Mouse (Mus musculus): ENCODE results near the gene Fpr1.
"Not testable (repeated sequence)": the region's sequence is repeated elsewhere in the genome, so short reads cannot be mapped to it uniquely, and the experiment has no call there.

The Fpr1 gene

GRCm38 (mm10) chr17:17883840-17884239 lies at the start of gene Fpr1:
Fpr1 (minus strand) TSS chr17:17883940.
- DNase-seq (ENCODE audit: low spot score): no peak

GRCm38 (mm10) chr17:17917782-17918181 lies 34.0 kb upstream of the Fpr1 start:
- DNase-seq (ENCODE audit: low spot score): no peak

- DNase-seq (ENCODE audit: low spot score): no peak
Measured at GRCm38 (mm10) chr17:17917376-17917775, 33.6 kb upstream of the Fpr1 start.

GRCm38 (mm10) chr17:17912618-17913017 lies 28.9 kb upstream of the Fpr1 start:
- DNase-seq (ENCODE audit: low spot score): not testable (repeated sequence)

GRCm38 (mm10) chr17:17909636-17910421 lies 26.1 kb upstream of the Fpr1 start:
- peak; percentile 68 for DNase-seq (ENCODE audit: low spot score)

GRCm38 (mm10) chr17:17900768-17901167 lies 17.0 kb upstream of the Fpr1 start:
- no peak for DNase-seq (ENCODE audit: low spot score)

- DNase-seq (ENCODE audit: low spot score): no peak
Measured at GRCm38 (mm10) chr17:17899268-17899667, 15.5 kb upstream of the Fpr1 start.

GRCm38 (mm10) chr17:17896039-17896438 lies 12.3 kb upstream of the Fpr1 start:
- DNase-seq (ENCODE audit: low spot score): peak; percentile 34

GRCm38 (mm10) chr17:17889732-17890425 lies 6.1 kb upstream of the Fpr1 start:
- no peak for DNase-seq (ENCODE audit: low spot score)

- no peak for DNase-seq (ENCODE audit: low spot score)
Measured at GRCm38 (mm10) chr17:17887774-17888248, 4.1 kb upstream of the Fpr1 start, which contains the start of the genes Fpr2 and Fpr3. Fpr2 (plus strand) TSS chr17:17887824. Fpr3 (plus strand) TSS chr17:17887852.

GRCm38 (mm10) chr17:17882672-17883071 lies 1.1 kb downstream of the Fpr1 start:
- no peak for DNase-seq (ENCODE audit: low spot score)

GRCm38 (mm10) chr17:17879347-17879746 lies 4.4 kb downstream of the Fpr1 start:
- no peak for DNase-seq (ENCODE audit: low spot score)

GRCm38 (mm10) chr17:17871697-17872096 lies 12.0 kb downstream of the Fpr1 start:
- DNase-seq (ENCODE audit: low spot score): no peak

GRCm38 (mm10) chr17:17870892-17871550 lies 12.7 kb downstream of the Fpr1 start:
- no peak for DNase-seq (ENCODE audit: low spot score)

- no peak for DNase-seq (ENCODE audit: low spot score)
Measured at GRCm38 (mm10) chr17:17866801-17867469, 16.8 kb downstream of the Fpr1 start.

GRCm38 (mm10) chr17:17865168-17865567 lies 18.6 kb downstream of the Fpr1 start:
- no peak for DNase-seq (ENCODE audit: low spot score)

GRCm38 (mm10) chr17:17862360-17862759 lies 21.4 kb downstream of the Fpr1 start:
- DNase-seq (ENCODE audit: low spot score): no peak

GRCm38 (mm10) chr17:17860110-17860509 lies 23.6 kb downstream of the Fpr1 start:
- no peak for DNase-seq (ENCODE audit: low spot score)

GRCm38 (mm10) chr17:17857446-17857845 lies 26.3 kb downstream of the Fpr1 start:
- DNase-seq (ENCODE audit: low spot score): no peak

GRCm38 (mm10) chr17:17856612-17857011 lies 27.1 kb downstream of the Fpr1 start:
- DNase-seq (ENCODE audit: low spot score): no peak

- DNase-seq (ENCODE audit: low spot score): no peak
Measured at GRCm38 (mm10) chr17:17855064-17855838, 28.5 kb downstream of the Fpr1 start, which contains the start of gene Has1. Has1 (minus strand) TSS chr17:17855205.
